Comparison of ENCODE assay signal across 8 mouse cellular contexts in the genomic region with DNA sequence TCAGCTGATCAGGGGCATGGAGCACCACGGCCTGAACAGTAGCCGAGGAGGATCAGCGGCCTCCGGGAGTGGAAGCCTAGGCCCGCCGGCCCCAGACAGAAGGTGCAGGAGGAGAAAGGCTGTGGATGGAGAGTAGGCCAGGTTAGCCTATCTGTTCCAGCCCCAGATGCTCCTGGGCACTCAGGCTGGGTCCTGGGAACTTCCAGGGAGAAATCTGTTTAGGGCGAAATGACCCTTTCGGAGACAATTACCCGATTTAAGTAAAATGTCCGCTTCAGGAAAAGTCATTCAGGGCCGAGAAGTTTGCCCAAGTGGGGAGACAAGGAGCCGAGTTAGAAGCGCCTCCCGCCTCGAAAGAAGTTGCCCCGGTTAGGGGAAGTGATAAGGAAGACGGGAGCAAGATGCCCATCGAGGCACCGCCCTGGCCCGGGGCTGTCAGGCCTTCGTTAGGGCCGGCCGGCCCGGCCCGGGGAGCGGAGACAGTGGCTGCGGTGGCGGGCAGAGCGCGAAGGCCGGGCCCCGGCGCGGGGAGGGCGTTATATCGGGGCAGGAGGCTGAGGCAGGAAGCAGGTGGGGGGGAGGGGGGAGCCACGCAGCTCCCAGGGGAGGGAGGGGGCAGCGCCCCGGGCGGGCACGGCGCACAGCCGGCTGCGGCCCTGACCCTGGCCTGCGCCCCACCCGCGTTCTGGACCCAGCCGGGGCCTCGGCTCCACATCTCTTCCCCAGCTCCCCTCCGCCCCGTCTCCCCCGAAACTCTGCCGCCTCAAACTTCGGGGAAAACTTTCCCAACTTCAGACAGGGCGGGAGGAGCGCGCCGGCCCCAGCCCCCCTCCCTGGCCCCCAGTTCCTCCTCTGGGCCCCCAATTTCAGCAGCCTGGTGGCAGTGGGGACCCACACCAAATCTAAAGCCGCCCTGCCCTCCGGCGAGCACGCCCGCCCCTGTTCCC. TPM values are rescaled to one million over a fixed set of nuclear protein-coding genes. Genes with fewer than 3 reads are reported as not detected.
A peak's percentile ranks its signal among the peaks of the same experiment; 100 is the strongest.
DNase-seq lines count a peak whose midpoint lies in the region; ATAC-seq lines count a peak whose summit lies in the region.

No protein-coding gene starts in this region.

- WGBS in heart, embryonic 12.5 days: 5% methylated on average over 56 of the region's 63 CpGs
- 2% methylated on average over 60 of the region's 63 CpGs for WGBS in neural tube, embryonic 13.5 days

- no peak for ATAC-seq in heart, embryonic 12.5 days (ENCODE audit: insufficient number of reproducible peaks, low FRiP score)
- ATAC-seq in neural tube, embryonic 13.5 days (ENCODE audit: low read depth): no peak

- peaks cover 25% of the 10 kb centered on the region for H3K36me3 ChIP-seq in heart, embryonic 12.5 days
- H3K36me3 ChIP-seq in neural tube, embryonic 13.5 days: peaks cover 12% of the 10 kb centered on the region

- H3K9ac ChIP-seq in heart, embryonic 12.5 days: peak overlapping the region; percentile 79
- peak overlapping the region; percentile 75 for H3K9ac ChIP-seq in neural tube, embryonic 13.5 days

- peak overlapping the region; percentile 60 for H3K27ac ChIP-seq in heart, embryonic 12.5 days (ENCODE audit: poor library complexity, severe bottlenecking)
- peak overlapping the region; percentile 54; the same call in 1 of the 2 replicates for H3K27ac ChIP-seq in neural tube, embryonic 13.5 days (replicated peaks)

- H3K27me3 ChIP-seq in heart, embryonic 12.5 days (replicated peaks): peaks cover 87% of the 10 kb centered on the region
- peaks cover 93% of the 10 kb centered on the region for H3K27me3 ChIP-seq in neural tube, embryonic 13.5 days

- intact Hi-C loops in left cerebral cortex, postnatal 4 days (cut with DNase I): loop anchor here (10.0 kb wide), 1 partner anchor 223 kb away; no protein-coding TSS in a partner anchor

- H3K4me1 ChIP-seq in heart, embryonic 12.5 days (replicated peaks): peaks cover 85% of the 10 kb centered on the region
- peaks cover 83% of the 10 kb centered on the region for H3K4me1 ChIP-seq in neural tube, embryonic 13.5 days (replicated peaks)

- peak; percentile 21 to 28 for DNase-seq in layer of hippocampus, postnatal 10 days (ENCODE audit: low spot score in 2 of 2)
- no peak for DNase-seq in layer of hippocampus, postnatal 25 days (ENCODE audit: extremely low spot score in 1 of 2, low spot score in 1 of 2)
- DNase-seq in ZHBTc4 (ENCODE audit: low read depth, low spot score) (peak; percentile 60), MN1 (ENCODE audit: low spot score) (no peak)
- DNase-seq in kidney, postnatal 14 days: peak; percentile 70
- no peak for DNase-seq in left cerebral cortex, postnatal 4 days

- peak overlapping the region; percentile 96 for H3K4me2 ChIP-seq in heart, embryonic 12.5 days
- peak overlapping the region; percentile 91 for H3K4me2 ChIP-seq in neural tube, embryonic 13.5 days

- H3K9me3 ChIP-seq in heart, embryonic 12.5 days (replicated peaks): no peaks in the 10 kb centered on the region
- H3K9me3 ChIP-seq in neural tube, embryonic 13.5 days: no peaks in the 10 kb centered on the region

- H3K4me3 ChIP-seq in heart, embryonic 12.5 days: peak overlapping the region; percentile 61
- H3K4me3 ChIP-seq in neural tube, embryonic 13.5 days: peak overlapping the region; percentile 50

RNA-seq across cellular contexts. Expression of gene Hic1, which starts 1.4 kb away (rescaled TPM):
- 1 to 10 TPM; 3.3 to 6.1 TPM for total RNA-seq in layer of hippocampus, postnatal 10 days (2021)
- 1 to 10 TPM; 2.5 to 3.2 TPM for total RNA-seq in layer of hippocampus, postnatal 25 days (2021)
- 13.3 and 13.8 TPM in 2 replicates for polyA plus RNA-seq in heart, embryonic 12.5 days (2016; fragmentation: Nextera tagmentation; extraction: Ambion mirVana)
- 7.4 and 9.2 TPM in 2 replicates for polyA plus RNA-seq in neural tube, embryonic 13.5 days (2015; fragmentation: Nextera tagmentation; extraction: Ambion mirVana)
- 1 to 10 TPM; 5.2 to 5.6 TPM for total RNA-seq in left cerebral cortex, postnatal 4 days (2021)

RNA-seq across cellular contexts. Expression of gene Ovca2, which starts 10.7 kb away (rescaled TPM):
- total RNA-seq in layer of hippocampus, postnatal 10 days (2021): 10 to 100 TPM; 10.1 to 11.1 TPM
- total RNA-seq in layer of hippocampus, postnatal 25 days (2021): 10 to 100 TPM; 18.2 to 18.3 TPM
- 19.4 and 20.5 TPM in 2 replicates for polyA plus RNA-seq in heart, embryonic 12.5 days (2016; fragmentation: Nextera tagmentation; extraction: Ambion mirVana)
- polyA plus RNA-seq in neural tube, embryonic 13.5 days (2015; fragmentation: Nextera tagmentation; extraction: Ambion mirVana): 18.6 and 20.5 TPM in 2 replicates
- 10 to 100 TPM in 1 of 2 experiments, 1 to 10 TPM in 1; 9.2 to 11.2 TPM for total RNA-seq in left cerebral cortex, postnatal 4 days (2021)

RNA-seq across cellular contexts. Expression of gene Dph1, which starts 23.1 kb away (rescaled TPM):
- total RNA-seq in layer of hippocampus, postnatal 10 days (2021): 10 to 100 TPM; 20.8 to 21.1 TPM
- total RNA-seq in layer of hippocampus, postnatal 25 days (2021): 10 to 100 TPM; 35.4 to 36.1 TPM
- polyA plus RNA-seq in heart, embryonic 12.5 days (2016; fragmentation: Nextera tagmentation; extraction: Ambion mirVana): 23.3 and 23.5 TPM in 2 replicates
- 13.7 and 15.0 TPM in 2 replicates for polyA plus RNA-seq in neural tube, embryonic 13.5 days (2015; fragmentation: Nextera tagmentation; extraction: Ambion mirVana)
- total RNA-seq in left cerebral cortex, postnatal 4 days (2021): 10 to 100 TPM; 15.2 to 15.3 TPM

RNA-seq across cellular contexts. Expression of gene Rtn4rl1, which starts 25.7 kb away (rescaled TPM):
- 10 to 100 TPM; 54.5 to 58.5 TPM for total RNA-seq in layer of hippocampus, postnatal 10 days (2021)
- total RNA-seq in layer of hippocampus, postnatal 25 days (2021): 100 to 1,000 TPM in 1 of 2 experiments, 10 to 100 TPM in 1; 94.7 to 106 TPM
- polyA plus RNA-seq in heart, embryonic 12.5 days (2016; fragmentation: Nextera tagmentation; extraction: Ambion mirVana): 16.3 and 16.8 TPM in 2 replicates
- 12.4 and 16.5 TPM in 2 replicates for polyA plus RNA-seq in neural tube, embryonic 13.5 days (2015; fragmentation: Nextera tagmentation; extraction: Ambion mirVana)
- 10 to 100 TPM; 31.6 to 35.4 TPM for total RNA-seq in left cerebral cortex, postnatal 4 days (2021)

Comparison
In these comparisons a context has a peak if more than half of its experiments do, and no peak if none do; other contexts are left out.
1. DNase-seq: peak in layer of hippocampus, postnatal 10 days (2 of 2), ZHBTc4 (single experiment) and kidney, postnatal 14 days (single experiment); none in layer of hippocampus, postnatal 25 days (0 of 2), MN1 (single experiment) and left cerebral cortex, postnatal 4 days (single experiment).